Mouse (Mus musculus) CH12.LX (cell line): Measurements from ENCODE around the gene Fam92b. TPM values are rescaled to one million over a fixed set of nuclear protein-coding genes. Genes with fewer than 3 reads are reported as not detected.

Experiments
- DNase-seq: peaks from one replicate; pipeline ENCODE4 v3.0.0-alpha.2; 2013; ENCODE audit errors: extremely low read depth
- H3K27ac ChIP-seq: 2 replicates; pipeline ENCODE4 v1.5.1; 2012; ENCODE audit warnings: low read depth, mild to moderate bottlenecking, control low read depth, moderate library complexity; ENCODE audit not compliant: insufficient read depth
- H3K27me3 ChIP-seq: replicated peaks from 2 replicates; pipeline ENCODE3; 2012; ENCODE audit warnings: inconsistent platforms
- H3K36me3 ChIP-seq, 2 experiments: replicated peaks in 1 of 2; 2 replicates each; pipeline versions ENCODE3 to v1.6.1; 2012; ENCODE audit warnings: inconsistent platforms in 1 of 2, low read length in 1 of 2, mild to moderate bottlenecking in 1 of 2, mixed read lengths in 1 of 2, moderate library complexity in 1 of 2; ENCODE audit not compliant: control insufficient read depth in 1 of 2, insufficient read depth in 1 of 2
- H3K4me1 ChIP-seq, 2 experiments: 2 replicates each; pipeline ENCODE4 v1.6.1; 2012; ENCODE audit warnings: inconsistent platforms in 1 of 2, moderate library complexity in 1 of 2; ENCODE audit not compliant: insufficient read depth in 2 of 2, control insufficient read depth in 1 of 2
- H3K4me2 ChIP-seq: 2 replicates; pipeline ENCODE4 v1.6.1; 2012; ENCODE audit warnings: low read depth, mild to moderate bottlenecking, control low read depth; ENCODE audit not compliant: poor library complexity, insufficient read depth, severe bottlenecking
- H3K4me3 ChIP-seq, 3 experiments: fragments of 150-350 bp in 1 of 3; sonication (generic) in 1 of 3; replicated peaks in 1 of 3; 2 replicates each; pipeline versions ENCODE3 to v1.5.1; 2011 to 2012; ENCODE audit warnings: low read depth in 2 of 3, low read length in 2 of 3, mild to moderate bottlenecking in 2 of 3, moderate library complexity in 2 of 3, control low read depth in 1 of 3, improper control_type of control experiment in 1 of 3, inconsistent platforms in 1 of 3, mixed read lengths in 1 of 3; ENCODE audit not compliant: poor library complexity in 1 of 3
- H3K79me2 ChIP-seq: replicated peaks from 2 replicates; pipeline ENCODE4 v1.6.1; 2012; ENCODE audit warnings: mild to moderate bottlenecking, moderate library complexity; ENCODE audit not compliant: control insufficient read depth, poor library complexity, insufficient read depth, severe bottlenecking; ENCODE audit errors: extremely low read depth
- H3K9ac ChIP-seq: 2 replicates; pipeline ENCODE4 v1.6.1; 2012; ENCODE audit warnings: low read depth, mild to moderate bottlenecking, control low read depth, moderate library complexity; ENCODE audit not compliant: insufficient read depth
- H3K9me3 ChIP-seq: replicated peaks from 2 replicates; pipeline ENCODE3; 2012; ENCODE audit warnings: low read length, inconsistent platforms, mixed read lengths
- BHLHE40 ChIP-seq: IDR thresholded peaks from 2 replicates; pipeline ENCODE4 v1.6.1; 2011; ENCODE audit warnings: mild to moderate bottlenecking, low read depth, low read length, improper control_type of control experiment
- CHD2 ChIP-seq: IDR thresholded peaks from 2 replicates; pipeline ENCODE4 v1.6.1; 2011; ENCODE audit warnings: low read length, improper control_type of control experiment
- ELF1 ChIP-seq: IDR thresholded peaks from 2 replicates; pipeline ENCODE4 v1.6.1; 2014; ENCODE audit warnings: low read depth, mild to moderate bottlenecking, inconsistent platforms, low read length, improper control_type of control experiment
- ETS1 ChIP-seq: conservative IDR thresholded peaks from 2 replicates; pipeline ENCODE4 v1.6.1; 2012; ENCODE audit warnings: low read depth, mild to moderate bottlenecking, inconsistent platforms, low read length, improper control_type of control experiment, moderate library complexity
- IRF4 ChIP-seq: IDR thresholded peaks from 2 replicates; pipeline ENCODE4 v1.6.1; 2014; ENCODE audit warnings: low read depth, mild to moderate bottlenecking, inconsistent platforms, low read length, improper control_type of control experiment
- JUND ChIP-seq: conservative IDR thresholded peaks from 2 replicates; pipeline ENCODE4 v1.6.1; 2011; ENCODE audit warnings: low read depth, low read length, improper control_type of control experiment
- MXI1 ChIP-seq: IDR thresholded peaks from 2 replicates; pipeline ENCODE4 v1.6.1; 2011; ENCODE audit warnings: mild to moderate bottlenecking, low read depth, low read length, improper control_type of control experiment
- MYC ChIP-seq: IDR thresholded peaks from 2 replicates; pipeline ENCODE4 v1.6.1; 2011; ENCODE audit warnings: low read depth, mild to moderate bottlenecking, improper control_type of control experiment, low read length
- PAX5 ChIP-seq: IDR thresholded peaks from 2 replicates; pipeline ENCODE4 v1.6.1; 2012; ENCODE audit warnings: low read length, inconsistent platforms, mixed read lengths
- RCOR1 ChIP-seq: conservative IDR thresholded peaks from 2 replicates; pipeline ENCODE4 v1.6.1; 2012; ENCODE audit warnings: low read depth, mild to moderate bottlenecking, inconsistent platforms, low read length, improper control_type of control experiment
- SMC3 ChIP-seq: IDR thresholded peaks from 2 replicates; pipeline ENCODE4 v1.6.1; 2011; ENCODE audit warnings: low read depth, low read length, improper control_type of control experiment
- USF1 ChIP-seq: IDR thresholded peaks from 2 replicates; pipeline ENCODE4 v1.6.1; 2014; ENCODE audit warnings: low read depth, mild to moderate bottlenecking, inconsistent platforms, low read length, improper control_type of control experiment
- USF2 ChIP-seq: conservative IDR thresholded peaks from 2 replicates; pipeline ENCODE4 v1.6.1; 2011; ENCODE audit warnings: low read depth, low read length, improper control_type of control experiment
- ZMIZ1 ChIP-seq: IDR thresholded peaks from 2 replicates; pipeline ENCODE4 v1.6.1; 2012; ENCODE audit warnings: low read depth, mild to moderate bottlenecking, inconsistent platforms, low read length, improper control_type of control experiment
- dilution Hi-C: fragments of 300-500 bp; cut with MboI; formaldehyde crosslinking; loops from 2 replicates; pipeline ENCODE4 v1.14.3; 2020; ENCODE audit warnings: low sequenced_read_pairs; ENCODE audit not compliant: extremely low pct_unique_long_range_greater_than_20kb, extremely low pct_ligation_motif_present
- in situ Hi-C: fragments of 300-500 bp; cut with MboI; formaldehyde crosslinking; loops from 3 replicates; pipeline ENCODE4 v1.14.3; 2019; ENCODE audit warnings: low sequenced_read_pairs, low pct_ligation_motif_present, low pct_unique_long_range_greater_than_20kb, mixed read lengths
- polyA plus RNA-seq: library from polyadenylated mRNA; unstranded; fragments of >175 nt; gene quantifications from 2 replicates; pipeline ENCODE4 v1.2.1, GENCODE M21; 2012; ENCODE audit warnings: low read depth; ENCODE audit not compliant: insufficient read length
- total RNA-seq, 2 experiments: library from RNA; depleted of rRNA; stranded (reverse); fragments of 300-350 nt in 1 of 2; fragments of >200 nt in 1 of 2; gene quantifications; 2 replicates each; pipeline ENCODE4 v1.2.3; 2012 to 2014

The Fam92b gene
- total and polyA plus RNA-seq, 3 experiments, result not detected

- in situ Hi-C loops (loop anchor here (10.0 kb wide), 1 partner anchor 426 kb away; no protein-coding TSS in a partner anchor), dilution Hi-C loops (no loop called here)
- Histone ChIP-seq H3K4me1 (no peaks in the 10 kb centered on the region; a peak in 1 of 4 replicates), H3K27ac (no peak overlapping the region), H3K4me2 (no peak overlapping the region), H3K4me3 (no peak overlapping the region), H3K79me2 (no peaks in the 10 kb centered on the region), H3K9ac (no peak overlapping the region), H3K27me3 (peaks cover 58% of the 10 kb centered on the region), H3K9me3 (peaks cover 7% of the 10 kb centered on the region), H3K36me3 (no peaks in the 10 kb centered on the region)
- TF ChIP-seq USF2, result no peak
- no peak for TF ChIP-seq IRF4
- no peak for TF ChIP-seq MYC
- no peak for TF ChIP-seq RCOR1
- no peak for TF ChIP-seq MXI1
- TF ChIP-seq ELF1, result no peak
- no peak for TF ChIP-seq ETS1
- TF ChIP-seq CHD2, result no peak
- TF ChIP-seq USF1, result no peak
- TF ChIP-seq ZMIZ1, result no peak
- TF ChIP-seq SMC3, result no peak
- no peak for TF ChIP-seq BHLHE40
- TF ChIP-seq PAX5, result no peak
- TF ChIP-seq JUND, result no peak
- no peak for DNase-seq
Measured at GRCm38 (mm10) chr8:120188510-120188909, 11.2 kb upstream of the Fam92b start.

GRCm38 (mm10) chr8:120186454-120186853, 9.2 kb upstream of the Fam92b start:
- DNase-seq, result no peak
- in situ Hi-C loops, result loop anchor here (10.0 kb wide), 1 partner anchor 428 kb away; no protein-coding TSS in a partner anchor
- H3K4me1 ChIP-seq, result no peaks in the 10 kb centered on the region; a peak in 1 of 4 replicates

More at GRCm38 (mm10) chr8:120186454-120186853, 9.2 kb upstream of the Fam92b start:
- TF ChIP-seq SMC3 (no peak), CHD2 (no peak)
- H3K36me3 ChIP-seq, result no peaks in the 10 kb centered on the region
- no peak overlapping the region for H3K4me3 ChIP-seq
- H3K27ac ChIP-seq, result no peak overlapping the region
- no peak overlapping the region for H3K4me2 ChIP-seq
- H3K27me3 ChIP-seq, result peaks cover 59% of the 10 kb centered on the region
- H3K9ac ChIP-seq, result no peak overlapping the region
- no peaks in the 10 kb centered on the region for H3K79me2 ChIP-seq
- dilution Hi-C loops, result no loop called here
- no peaks in the 10 kb centered on the region for H3K9me3 ChIP-seq
